Mouse (Mus musculus): Measurements from ENCODE around the gene Clip3.
A peak's percentile ranks its signal among the peaks of the same experiment; 100 is the strongest.

GRCm38 (mm10) chr7:30291215-30292131 lies at the start of gene Clip3:
- TF ChIP-seq CTCF (IDR thresholded peaks at IDR 0.05; ENCODE audit: borderline replicate concordance, insufficient read depth, low read depth, low read length), result no peak
- TF ChIP-seq POLR2A (IDR thresholded peaks at IDR 0.05; ENCODE audit: borderline replicate concordance, insufficient read depth, low read length), result peak; percentile 99

Measured in cerebellum, adult 2 months (tissue).